Mouse (Mus musculus) G1E-ER4 (cell line): ENCODE measurements around the gene Cox19. TPM values are rescaled to one million over a fixed set of nuclear protein-coding genes. Genes with fewer than 3 reads are reported as not detected.

Experiments
- GATA1 ChIP-seq: IDR thresholded peaks from one replicate; pipeline ENCODE4 v1.8.0; 2012; ENCODE audit warnings: low read length, inconsistent platforms
- polyA plus RNA-seq: library from polyadenylated mRNA; stranded (reverse); fragments of >175 nt; gene quantifications from 2 replicates; pipeline ENCODE4 v1.2.3, GENCODE M21; 2012

Gene Cox19
- polyA plus RNA-seq, 1 experiment: 76.6 TPM

DNA sequence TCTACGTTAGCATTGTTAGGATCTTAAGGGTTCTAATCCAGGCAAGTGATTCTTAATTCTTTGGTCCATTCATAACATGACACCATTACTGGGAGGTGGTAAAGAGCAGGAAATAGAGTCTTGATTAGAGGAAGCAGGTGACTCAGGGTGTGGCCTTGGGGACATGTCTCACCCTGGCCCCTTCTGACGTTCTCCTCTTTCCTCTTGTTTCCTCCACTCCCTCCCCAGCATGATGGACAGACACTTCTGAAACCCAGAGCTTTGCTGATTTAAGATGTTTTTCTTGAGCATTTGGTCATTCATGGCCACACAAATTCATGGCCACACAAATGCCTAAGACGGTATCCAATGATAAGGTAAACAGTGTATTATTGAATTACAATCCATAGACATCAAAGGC lies 41.3 kb downstream of the Cox19 start:
- TF ChIP-seq GATA1: no peak

DNA sequence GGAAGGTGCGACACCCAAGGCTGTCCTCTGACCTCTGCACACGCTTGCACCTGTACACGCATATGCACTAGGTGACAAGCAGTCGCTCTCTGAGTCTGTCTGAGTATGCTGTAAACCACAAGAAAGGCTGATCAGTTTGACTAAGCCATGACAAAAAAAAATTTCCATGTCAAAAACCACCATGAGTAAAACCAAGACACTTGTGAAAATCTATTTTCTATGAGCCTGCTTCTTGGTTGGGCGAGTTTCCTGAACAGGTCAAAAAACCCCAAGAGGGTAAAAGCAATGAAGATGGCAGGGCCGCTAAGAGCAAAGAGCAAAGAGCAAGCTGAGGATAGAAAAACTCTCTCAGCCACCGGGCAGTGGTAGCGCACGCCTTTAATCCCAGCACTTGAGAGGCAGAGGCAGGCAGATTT lies 47.6 kb downstream of the Cox19 start:
- no peak for TF ChIP-seq GATA1

DNA sequence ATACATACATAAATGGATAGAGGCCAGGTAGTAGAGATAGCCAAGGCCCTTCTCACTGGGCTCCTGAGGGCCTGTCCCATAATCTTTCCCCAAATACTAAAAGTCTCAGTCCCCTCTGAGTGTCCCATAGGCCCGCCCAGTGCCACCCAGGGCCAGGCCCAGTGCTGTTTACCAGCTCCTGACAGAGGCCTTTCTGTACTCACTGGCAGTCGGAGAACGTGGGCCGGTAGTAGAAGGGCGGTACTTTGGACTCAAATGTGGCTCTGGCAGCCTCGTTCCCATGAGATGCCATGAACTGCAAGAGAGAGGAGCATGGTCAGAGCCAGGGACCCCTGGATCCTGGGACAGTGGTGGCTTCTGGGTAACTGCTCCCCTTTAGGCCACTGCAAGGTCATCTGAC lies 49.1 kb downstream of the Cox19 start:
- no peak for TF ChIP-seq GATA1

DNA sequence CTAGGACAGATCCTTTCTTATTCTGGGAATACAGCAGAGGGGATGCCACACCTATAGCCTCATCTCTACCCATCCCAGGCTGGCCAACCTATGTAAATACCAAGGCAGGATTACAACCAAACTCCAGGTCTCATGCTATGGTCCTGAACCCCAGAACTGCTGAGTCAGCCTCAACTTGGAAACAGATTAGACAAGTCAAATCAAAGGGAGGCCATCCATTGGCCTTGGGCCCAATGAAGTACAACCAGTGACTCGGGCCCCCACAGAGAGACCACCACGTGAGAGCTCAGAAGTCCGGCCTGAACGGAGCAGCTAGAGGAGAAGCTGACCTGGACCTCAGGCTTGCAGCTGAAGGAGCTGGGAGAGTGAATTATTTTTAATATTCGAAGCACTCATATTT lies 53.5 kb downstream of the Cox19 start:
- TF ChIP-seq GATA1: no peak

DNA sequence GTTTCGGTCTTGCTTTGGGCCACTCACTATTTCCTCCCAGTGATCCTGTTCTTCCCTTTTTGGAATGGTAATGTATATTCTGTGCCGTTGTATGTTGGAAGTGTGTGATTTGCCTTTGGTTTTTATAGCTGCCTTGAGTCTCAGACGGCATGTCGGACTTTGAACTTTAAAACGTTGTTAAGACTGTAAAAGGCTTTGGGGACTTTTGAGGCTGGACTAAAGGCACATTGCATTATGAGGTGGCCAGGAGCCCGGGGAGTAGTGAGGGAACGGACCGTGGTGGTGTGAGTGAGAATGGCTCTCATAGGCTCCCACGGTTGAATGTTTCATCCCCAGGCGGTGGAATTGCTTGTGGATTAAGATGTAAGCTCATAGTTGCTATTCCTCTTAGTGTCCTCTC lies 54.1 kb downstream of the Cox19 start:
- no peak for TF ChIP-seq GATA1

DNA sequence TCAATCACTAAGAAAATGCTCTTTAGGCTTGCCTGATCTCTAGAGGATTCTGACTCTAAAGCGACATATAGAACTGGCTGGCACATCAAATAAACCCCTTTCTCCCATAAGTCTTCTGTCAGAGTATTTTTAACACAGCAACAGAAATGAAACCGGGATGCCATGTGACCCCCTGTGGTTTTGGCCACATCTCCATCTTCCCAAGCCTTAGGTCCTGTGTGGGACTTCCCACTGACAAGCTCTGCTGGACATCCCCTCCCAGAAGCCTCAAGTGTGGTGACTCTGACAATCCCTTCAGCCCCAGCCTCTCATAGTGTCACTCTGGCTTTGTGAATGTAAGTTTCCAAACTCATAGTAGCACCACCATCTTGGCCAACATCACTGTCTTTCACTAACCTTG lies 57.1 kb downstream of the Cox19 start:
- TF ChIP-seq GATA1: no peak

DNA sequence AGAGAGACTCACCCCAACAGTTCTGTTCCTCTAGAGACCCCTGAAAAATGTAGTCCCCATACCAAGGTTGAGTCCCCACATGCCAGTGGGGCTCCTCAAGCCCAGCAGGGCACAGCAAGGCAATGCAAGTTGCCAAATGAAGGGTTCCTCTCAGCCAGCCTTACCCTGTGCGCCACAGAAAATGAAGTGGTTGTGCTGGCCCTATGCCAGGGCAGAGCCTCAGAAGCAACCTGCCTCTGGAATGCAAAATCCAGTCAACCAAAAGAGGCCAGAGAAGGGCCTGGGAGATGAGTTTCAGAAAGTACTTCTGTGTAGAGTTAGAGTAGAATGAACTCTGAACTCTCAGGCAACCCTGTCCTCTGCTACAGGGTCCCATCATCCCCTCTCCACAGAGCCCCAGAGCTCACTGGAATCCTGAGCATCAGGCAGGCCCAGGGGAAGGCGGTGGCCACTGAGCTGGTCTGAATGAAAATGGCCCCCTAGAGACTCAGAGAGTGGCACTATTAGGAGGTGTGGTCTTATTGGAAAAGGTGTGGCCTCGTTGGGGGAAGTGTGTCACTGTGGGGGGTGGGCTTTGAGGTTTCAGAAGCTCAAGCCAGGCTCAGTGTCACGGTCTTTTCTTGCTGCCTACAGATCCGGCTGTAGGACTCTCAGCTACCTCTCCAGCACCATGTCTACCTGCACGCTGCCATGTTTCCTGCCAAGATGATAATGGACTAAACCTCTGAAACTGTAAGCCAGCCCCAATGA lies 59.2 kb downstream of the Cox19 start:
- TF ChIP-seq GATA1: no peak

DNA sequence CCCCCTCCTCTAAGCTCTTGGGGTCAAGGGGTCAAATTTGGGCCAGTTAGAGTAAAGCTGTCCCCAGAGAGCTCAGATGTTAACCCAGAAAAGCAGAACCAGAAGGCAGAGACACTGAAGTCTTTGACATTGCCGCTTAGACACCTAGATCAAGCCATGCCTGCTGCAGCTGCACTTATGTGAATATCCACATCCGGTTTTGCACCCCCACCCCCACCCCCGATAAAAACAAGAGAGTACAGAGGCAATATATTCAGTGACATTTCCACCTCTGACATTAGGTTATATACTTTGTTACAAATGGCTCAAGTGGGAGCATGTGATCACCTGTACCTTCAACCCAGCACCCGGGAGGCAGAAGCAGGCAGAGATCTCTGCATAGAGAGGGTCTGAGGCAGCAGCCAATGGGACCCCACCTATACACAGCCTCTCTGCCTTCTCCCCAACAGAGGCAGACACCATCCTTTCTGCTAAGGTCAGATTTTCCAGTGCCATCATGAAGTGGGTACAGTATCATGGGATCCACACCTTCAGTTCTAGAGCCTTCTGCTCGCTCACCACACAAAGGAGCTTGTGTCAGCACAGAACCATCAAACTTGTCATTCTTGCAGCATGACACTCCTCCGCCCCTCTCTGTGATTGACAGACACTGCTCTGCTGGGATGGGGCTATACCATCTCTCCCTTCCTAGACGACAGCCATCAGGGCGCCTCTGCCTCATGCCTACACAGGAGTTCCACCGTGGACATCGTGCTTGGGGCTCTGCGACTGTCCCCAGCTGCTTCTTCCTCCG lies 60.6 kb downstream of the Cox19 start:
- no peak for TF ChIP-seq GATA1

DNA sequence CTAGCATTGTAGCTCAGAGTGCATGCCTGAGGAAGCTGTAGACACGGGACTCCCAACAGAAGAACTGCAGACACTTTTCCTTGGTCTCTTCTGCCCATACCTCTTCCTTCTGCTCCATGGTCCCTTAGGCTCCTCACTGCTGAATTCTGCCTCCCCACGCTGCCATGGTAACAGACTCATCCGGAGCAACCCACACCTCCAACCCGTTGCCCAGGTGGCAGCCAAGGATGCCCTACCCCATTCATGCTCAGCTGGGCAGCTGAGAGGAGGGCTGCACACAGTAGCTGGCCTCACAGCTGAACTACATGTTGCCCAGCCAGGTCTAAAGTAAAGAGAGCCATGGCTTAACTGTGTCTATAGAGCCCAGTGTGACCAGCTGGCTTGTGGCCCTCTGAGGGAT lies 62.6 kb downstream of the Cox19 start:
- no peak for TF ChIP-seq GATA1

DNA sequence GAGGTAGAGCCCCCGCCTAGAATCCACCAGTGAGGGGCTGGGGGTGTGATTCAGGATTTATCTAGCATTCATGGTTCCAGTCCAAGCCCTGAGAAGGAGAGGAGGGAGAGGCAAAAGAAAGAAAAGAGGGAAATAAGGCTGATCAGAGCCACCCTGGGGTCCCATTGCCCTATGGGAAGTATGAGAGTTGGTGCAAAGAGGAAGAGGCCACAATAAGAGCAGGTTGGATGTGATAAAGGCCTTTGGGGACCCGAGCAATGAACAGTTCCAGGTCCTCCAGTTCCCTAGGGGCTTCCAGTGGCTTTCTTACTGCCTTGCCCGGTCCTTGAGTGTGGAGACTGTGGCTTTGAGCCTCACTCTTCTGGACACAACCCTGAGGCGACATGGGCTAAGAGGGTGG lies 63.4 kb downstream of the Cox19 start:
- no peak for TF ChIP-seq GATA1

DNA sequence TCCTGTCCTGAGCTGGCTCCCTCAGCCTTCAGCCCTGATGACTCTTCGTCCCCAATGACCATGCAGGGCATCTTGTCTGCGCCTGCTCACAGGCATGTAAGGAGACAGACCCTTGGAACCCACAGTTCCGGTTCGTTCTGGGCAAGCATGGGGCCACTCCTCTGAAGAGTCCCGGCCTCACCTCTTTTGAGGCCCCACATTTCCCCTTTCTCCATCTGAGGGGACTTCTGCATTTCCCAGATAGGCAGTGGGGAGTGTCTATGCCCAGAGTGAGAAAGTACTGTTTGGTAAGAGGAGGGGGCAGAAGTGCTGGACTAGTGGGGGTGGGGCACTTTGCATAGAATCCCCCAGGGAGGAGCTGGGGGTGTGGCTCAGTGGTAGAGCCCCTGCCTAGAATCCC lies 64.1 kb downstream of the Cox19 start:
- no peak for TF ChIP-seq GATA1

Other genes starting within 250 kb of the Cox19 start
- gene Prkar1b, start 201.4 kb downstream of the Cox19 start, polyA plus RNA-seq: not detected in 2 replicates
- 56.6 and 85.8 TPM in 2 replicates for gene Dnaaf5, start 201.2 kb downstream of the Cox19 start, polyA plus RNA-seq
- 14.2 and 19.4 TPM in 2 replicates for gene Sun1, start 150.8 kb downstream of the Cox19 start, polyA plus RNA-seq
- gene Get4, start 99.1 kb downstream of the Cox19 start, polyA plus RNA-seq: 84.1 and 121 TPM in 2 replicates
- gene Adap1, start 25.8 kb downstream of the Cox19 start, polyA plus RNA-seq: 0.03 and 0.06 TPM in 2 replicates
- not detected in 2 replicates for gene Cyp2w1, start 1.2 kb upstream of the Cox19 start, polyA plus RNA-seq
- 15.4 and 15.9 TPM in 2 replicates for gene Gpr146, start 26.3 kb upstream of the Cox19 start, polyA plus RNA-seq
- gene C130050O18Rik, start 53.9 kb upstream of the Cox19 start, polyA plus RNA-seq: 0.04 and 0.05 TPM in 2 replicates
- gene Gper1, start 71.7 kb upstream of the Cox19 start, polyA plus RNA-seq: not detected in 2 replicates
- gene 3110082I17Rik, start 109.1 kb upstream of the Cox19 start, polyA plus RNA-seq: 58.6 and 79.0 TPM in 2 replicates
- gene Zfand2a, start 133.1 kb upstream of the Cox19 start, polyA plus RNA-seq: 2.8 and 3.1 TPM in 2 replicates
- gene Uncx, start 192.1 kb upstream of the Cox19 start, polyA plus RNA-seq: not detected in 2 replicates